Mouse (Mus musculus): Measurements from ENCODE around the gene Zfp960. TPM values are rescaled to one million over a fixed set of nuclear protein-coding genes. Genes with fewer than 3 reads are reported as not detected.

Zfp960 gene
- polyA plus RNA-seq (2014; fragmentation: Illumina TruSeq; extraction: RNeasy Lipid Tissue Mini Kit (QIAGEN cat#74804); ENCODE audit: low read depth, low replicate concordance), result 4.6 TPM

GRCm38 (mm10) chr17:17063628-17064494 lies at the start of gene Zfp960:
Gene Zfp960, plus strand, starts transcription at chr17:17064113.

DNA sequence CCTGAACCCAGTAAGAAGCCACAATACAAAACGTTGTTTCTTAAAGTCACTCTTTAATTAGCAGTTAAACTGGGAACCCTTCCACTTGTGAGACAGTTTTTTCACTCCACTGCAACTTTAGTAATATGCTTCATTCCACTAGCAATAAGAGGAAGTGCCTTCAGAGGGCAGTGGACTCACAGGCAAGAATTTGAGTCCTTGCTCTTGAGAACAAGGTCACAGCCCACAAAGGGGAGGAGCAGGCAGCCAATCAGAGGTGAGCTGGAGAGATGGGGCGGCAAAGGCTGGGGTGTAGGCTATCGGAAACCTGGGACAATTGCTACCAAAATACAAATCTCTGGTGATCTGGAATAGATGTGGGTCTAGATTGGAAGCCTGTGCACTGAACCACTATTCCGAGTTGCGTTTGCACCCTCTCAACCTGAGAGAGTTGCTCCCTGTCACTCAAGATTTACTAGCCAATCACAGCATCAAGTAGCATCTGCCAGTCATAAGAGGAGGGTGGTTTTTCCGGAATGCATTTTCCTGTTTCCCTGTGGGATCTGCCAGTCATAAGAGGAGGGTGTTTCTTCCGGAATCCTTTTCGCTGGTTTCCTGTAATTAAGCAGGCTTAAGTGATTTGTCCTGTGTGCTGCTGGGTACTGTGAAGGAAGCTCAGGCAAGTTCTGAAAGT lies 57.1 kb downstream of the Zfp960 start, which contains the start of gene Zfp97:
Zfp97 (plus strand) TSS at position 586 of the 673 bp plus-strand sequence.

Other genes starting within 250 kb of the Zfp960 start
- 7.3 TPM for gene Zfp97, start 57.3 kb downstream of the Zfp960 start, polyA plus RNA-seq (2014; fragmentation: Illumina TruSeq; extraction: RNeasy Lipid Tissue Mini Kit (QIAGEN cat#74804); ENCODE audit: low read depth, low replicate concordance)